Mouse (Mus musculus): ENCODE measurements around the gene Adpgk.

Adpgk gene

GRCm38 (mm10) chr9:59290957-59291687, at the start of gene Adpgk:
Gene Adpgk, plus strand, starts transcription at chr9:59291558.
- DNase-seq (ENCODE audit: low read depth in 2 of 2, low spot score in 2 of 2): peak; percentile 96 to 98

DNA sequence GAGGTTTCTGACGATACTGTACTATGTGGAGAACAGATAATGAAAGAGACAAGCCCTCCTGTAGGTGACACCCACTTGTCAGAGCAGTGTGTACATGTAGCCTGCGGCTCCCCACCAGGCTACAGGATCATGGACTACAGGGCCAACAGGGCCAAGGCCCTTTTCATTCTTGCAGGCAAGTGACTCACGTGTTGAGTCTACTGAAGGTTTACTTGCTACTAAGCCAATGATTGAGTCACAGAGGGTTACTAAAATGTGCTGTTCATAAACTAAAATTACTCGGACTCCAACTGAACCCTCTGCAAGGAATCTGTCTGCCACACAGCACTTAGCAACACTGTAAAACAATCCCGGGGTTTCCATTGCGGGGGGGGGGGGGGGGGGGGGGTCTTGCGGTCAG, 46.2 kb upstream of the Adpgk start:
- DNase-seq (ENCODE audit: low read depth in 2 of 2, low spot score in 2 of 2): no peak

GRCm38 (mm10) chr9:59246456-59247029, 44.8 kb upstream of the Adpgk start:
- no peak for DNase-seq (ENCODE audit: low read depth in 2 of 2, low spot score in 2 of 2)

DNA sequence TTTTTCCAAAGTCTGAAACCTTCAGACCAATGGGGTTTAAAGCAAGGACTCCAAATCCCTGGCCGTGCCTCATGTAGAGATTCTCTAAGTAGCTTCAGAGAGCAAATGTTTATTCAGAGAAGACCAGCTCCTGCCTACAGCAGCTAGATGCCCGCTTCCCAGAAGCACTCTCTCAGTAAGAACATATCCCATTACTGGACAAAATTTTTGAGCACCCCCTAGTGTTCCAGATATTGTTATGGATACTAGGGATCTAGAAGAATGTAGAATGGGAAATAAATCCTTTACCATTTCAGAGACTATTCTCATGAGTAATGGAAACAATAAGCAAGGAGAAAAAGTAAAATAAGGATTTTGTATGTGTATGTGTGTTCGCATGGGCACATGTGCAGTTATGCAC, 42.0 kb upstream of the Adpgk start:
- DNase-seq (ENCODE audit: low read depth in 2 of 2, low spot score in 2 of 2): no peak

- no peak for DNase-seq (ENCODE audit: low read depth in 2 of 2, low spot score in 2 of 2)
These were observed 41.1 kb upstream of the Adpgk start for GRCm38 (mm10) chr9:59250272-59250671.

- DNase-seq (ENCODE audit: low read depth in 2 of 2, low spot score in 2 of 2): no peak
These were observed 36.5 kb upstream of the Adpgk start for GRCm38 (mm10) chr9:59254716-59255421.

GRCm38 (mm10) chr9:59259806-59260454, 31.4 kb upstream of the Adpgk start:
- DNase-seq (ENCODE audit: low read depth in 2 of 2, low spot score in 2 of 2): no peak

- DNase-seq (ENCODE audit: low read depth in 2 of 2, low spot score in 2 of 2): peak in 1 of 2 experiments; percentile 6
These were observed 25.0 kb upstream of the Adpgk start for GRCm38 (mm10) chr9:59266332-59266731.

GRCm38 (mm10) chr9:59269728-59270127, 21.6 kb upstream of the Adpgk start:
- no peak for DNase-seq (ENCODE audit: low read depth in 2 of 2, low spot score in 2 of 2)

DNA sequence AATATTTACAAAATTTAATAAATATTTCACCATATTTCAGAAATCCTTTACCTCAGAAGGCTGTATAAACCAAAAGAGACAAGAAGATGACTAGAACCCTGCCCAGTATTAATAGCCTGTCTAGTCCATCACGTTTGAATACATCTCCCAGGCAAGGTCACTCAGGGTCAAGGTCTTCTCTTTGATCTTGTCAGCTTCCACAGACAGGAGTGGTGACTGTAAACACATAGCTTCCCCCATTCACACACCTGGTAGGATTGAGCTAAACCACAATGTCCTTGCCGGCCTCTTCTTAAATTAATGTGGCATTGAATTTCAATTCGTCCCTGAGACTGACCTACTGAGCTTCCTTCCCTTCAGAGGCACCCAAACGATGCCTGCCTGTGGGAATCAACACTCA, 20.3 kb upstream of the Adpgk start:
- no peak for DNase-seq (ENCODE audit: low read depth in 2 of 2, low spot score in 2 of 2)

DNA sequence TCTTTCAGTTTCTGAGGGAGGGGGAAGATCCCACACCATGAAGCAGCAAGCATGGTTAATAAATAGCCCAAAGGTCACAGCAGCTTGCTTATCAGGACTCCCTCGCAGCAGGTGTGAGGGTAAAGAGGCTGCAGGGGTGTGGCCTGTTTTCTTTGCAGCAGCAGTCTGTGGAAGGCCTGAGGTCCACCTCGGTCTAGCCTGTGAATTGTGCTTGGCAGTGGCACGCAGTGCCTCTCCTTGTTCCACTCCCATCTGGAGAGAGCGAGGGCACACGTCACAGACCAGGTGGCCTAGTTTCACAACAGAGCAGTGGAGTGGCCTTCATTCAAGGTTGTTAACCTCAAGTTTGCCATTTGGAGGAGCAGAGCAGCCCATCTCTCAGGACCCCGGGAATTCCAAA, 19.6 kb upstream of the Adpgk start:
- DNase-seq (ENCODE audit: low read depth in 2 of 2, low spot score in 2 of 2): no peak

- no peak for DNase-seq (ENCODE audit: low read depth in 2 of 2, low spot score in 2 of 2)
These were observed 18.2 kb upstream of the Adpgk start for GRCm38 (mm10) chr9:59273199-59273598.

DNA sequence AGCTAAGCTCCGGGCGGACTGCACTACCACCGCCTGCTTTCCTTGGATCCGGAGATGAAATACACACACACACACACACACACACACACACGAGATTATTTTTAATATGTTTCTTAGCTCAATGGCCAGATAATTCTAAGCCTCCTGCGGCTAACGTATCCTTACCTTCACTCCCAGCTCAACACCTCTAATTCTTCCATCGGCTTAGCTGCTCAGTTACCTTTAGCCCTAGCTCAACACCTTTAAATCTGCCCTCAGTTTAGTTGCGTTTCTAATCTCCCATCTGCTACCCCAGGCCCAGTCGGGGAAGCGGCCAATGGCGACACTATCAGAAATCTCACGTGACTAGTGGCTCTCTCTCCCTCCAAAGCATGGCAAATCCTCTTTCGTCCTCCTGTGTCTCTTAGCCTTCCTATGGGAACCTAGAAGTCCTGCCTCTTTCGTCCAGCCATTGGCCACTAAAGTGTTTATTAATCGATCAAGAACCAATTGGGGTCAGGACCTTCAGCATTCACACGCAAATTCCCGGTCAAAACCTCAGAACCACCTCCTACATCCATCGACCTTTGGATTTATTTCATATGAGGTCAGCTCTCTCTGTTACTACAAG, 16.4 kb upstream of the Adpgk start:
- no peak for DNase-seq (ENCODE audit: low read depth in 2 of 2, low spot score in 2 of 2)

DNA sequence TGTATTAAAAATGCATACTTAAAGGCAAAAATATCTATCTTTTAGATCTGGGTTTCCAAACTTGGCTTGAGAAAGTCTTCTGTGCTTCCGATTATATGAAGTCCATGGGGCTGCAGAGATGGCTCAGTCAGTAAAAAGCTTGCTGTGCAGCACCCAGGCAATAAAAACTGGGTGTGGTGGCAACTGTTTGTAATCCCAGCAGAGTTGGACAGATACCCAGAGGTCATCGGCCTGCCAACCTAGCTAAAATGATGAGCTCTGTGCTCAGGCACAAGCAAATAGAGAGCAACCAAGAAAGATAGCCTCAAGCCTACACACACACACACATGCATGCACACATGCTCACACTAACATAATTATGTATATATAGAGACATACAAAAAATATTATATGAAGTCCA, 13.2 kb upstream of the Adpgk start:
- DNase-seq (ENCODE audit: low read depth in 2 of 2, low spot score in 2 of 2): no peak

DNA sequence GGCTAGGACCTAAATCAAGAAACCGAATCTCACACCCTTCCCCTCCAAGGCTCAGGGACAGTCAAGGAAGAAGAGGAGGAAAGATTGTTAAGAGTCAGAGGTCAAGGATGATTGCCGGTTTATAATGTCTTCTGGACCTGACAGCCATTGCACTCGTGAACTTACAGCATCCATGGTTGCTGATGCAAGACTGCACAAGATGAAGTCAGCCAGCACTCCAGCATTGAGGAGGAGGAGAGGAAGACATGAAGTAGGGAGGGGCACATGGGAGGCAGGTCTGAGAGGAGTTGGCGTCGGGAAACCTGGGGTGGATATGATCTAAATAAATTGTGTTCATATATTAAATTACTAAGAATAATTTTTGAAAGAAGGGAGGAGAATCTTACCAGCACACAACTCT, 12.7 kb upstream of the Adpgk start:
- no peak for DNase-seq (ENCODE audit: low read depth in 2 of 2, low spot score in 2 of 2)

GRCm38 (mm10) chr9:59280888-59281287, 10.5 kb upstream of the Adpgk start:
- DNase-seq (ENCODE audit: low read depth in 2 of 2, low spot score in 2 of 2): no peak

- peak; percentile 57 to 71 for DNase-seq (ENCODE audit: low read depth in 2 of 2, low spot score in 2 of 2)
These were observed 9.3 kb upstream of the Adpgk start for GRCm38 (mm10) chr9:59281871-59282682.

GRCm38 (mm10) chr9:59282683-59282986, 8.7 kb upstream of the Adpgk start:
- no peak for DNase-seq (ENCODE audit: low read depth in 2 of 2, low spot score in 2 of 2)

DNA sequence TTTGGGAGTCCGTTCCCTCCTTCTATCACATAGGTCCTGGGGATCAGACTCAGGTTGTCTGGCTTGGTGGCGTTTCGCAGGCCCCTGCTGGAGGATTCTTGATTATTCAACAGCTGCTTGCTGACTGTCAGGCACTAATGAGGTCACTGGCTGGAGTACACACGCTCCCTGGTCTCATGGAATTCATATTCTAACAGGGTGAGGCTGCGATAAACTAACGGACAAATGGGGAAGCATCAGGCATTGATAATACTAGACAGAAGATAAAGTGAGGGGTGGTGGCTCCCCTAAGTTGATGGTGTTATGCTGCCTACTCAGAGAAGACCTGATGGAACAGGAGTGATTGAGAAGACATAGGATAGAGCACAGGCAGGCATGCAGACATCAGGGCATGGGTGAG, 5.7 kb upstream of the Adpgk start:
- DNase-seq (ENCODE audit: low read depth in 2 of 2, low spot score in 2 of 2): no peak

DNA sequence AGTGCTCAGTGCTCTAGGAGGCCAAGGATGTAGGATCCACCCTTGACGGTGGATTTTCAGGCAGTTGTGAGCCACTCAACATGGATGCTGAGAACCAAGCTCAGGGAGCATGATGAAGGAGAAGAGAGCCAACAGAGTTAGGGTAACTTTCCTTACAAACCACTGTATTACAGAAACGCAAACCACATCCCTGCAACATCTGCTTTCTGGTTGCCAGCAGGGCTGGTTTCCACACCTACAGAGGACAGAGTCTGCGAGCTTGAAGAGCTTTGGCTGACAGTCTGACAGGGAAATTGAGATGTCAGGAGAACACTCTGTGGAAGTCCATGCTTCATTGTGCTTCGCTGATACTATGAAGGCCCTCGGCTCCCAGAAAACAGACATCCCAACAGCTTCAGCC, 3.3 kb upstream of the Adpgk start:
- DNase-seq (ENCODE audit: low read depth in 2 of 2, low spot score in 2 of 2): no peak
